Mouse (Mus musculus) C2C12 (cell line): ENCODE measurements around the gene Nr5a2. TPM values are rescaled to one million over a fixed set of nuclear protein-coding genes. Genes with fewer than 3 reads are reported as not detected.

Experiments used
- H3K27me3 ChIP-seq: one replicate; pipeline ENCODE4 v1.6.1; 2011; ENCODE audit not compliant: control insufficient read depth, insufficient read depth, insufficient read length
- H3K36me3 ChIP-seq: one replicate; pipeline ENCODE4 v1.6.1; 2011; ENCODE audit not compliant: control insufficient read depth, insufficient read depth
- H3K4me3 ChIP-seq: one replicate; pipeline ENCODE4 v1.5.1; 2011; ENCODE audit warnings: mild to moderate bottlenecking, control low read depth; ENCODE audit not compliant: poor library complexity, insufficient read depth, severe bottlenecking
- H3K79me2 ChIP-seq: one replicate; pipeline ENCODE4 v1.6.1; 2011; ENCODE audit not compliant: control insufficient read depth, insufficient read depth
- H3K79me3 ChIP-seq: one replicate; pipeline ENCODE4 v1.6.1; 2011; ENCODE audit warnings: low read depth, control low read depth
- H3ac ChIP-seq: one replicate; pipeline ENCODE3; 2011; ENCODE audit warnings: low read depth; ENCODE audit not compliant: control insufficient read depth, insufficient read length
- CEBPB ChIP-seq: IDR thresholded peaks from one replicate; pipeline ENCODE4 v1.6.1; 2011; ENCODE audit warnings: low read depth, mild to moderate bottlenecking, control low read depth, moderate library complexity
- CTCF ChIP-seq: IDR thresholded peaks from one replicate; pipeline ENCODE4 v1.5.1; 2011; ENCODE audit not compliant: control insufficient read depth, insufficient read depth, insufficient read length
- FOSL1 ChIP-seq: IDR thresholded peaks from one replicate; pipeline ENCODE4 v1.8.0; 2011; ENCODE audit warnings: mild to moderate bottlenecking, low read length; ENCODE audit not compliant: poor library complexity, insufficient read depth, severe bottlenecking
- MAX ChIP-seq: IDR thresholded peaks from one replicate; pipeline ENCODE4 v1.6.1; 2011; ENCODE audit warnings: mild to moderate bottlenecking, control low read depth
- MYOD1 ChIP-seq: IDR thresholded peaks from one replicate; pipeline ENCODE4 v1.6.1; 2011; ENCODE audit warnings: low read depth; ENCODE audit not compliant: control insufficient read depth, insufficient read length
- MYOG ChIP-seq: IDR thresholded peaks from one replicate; pipeline ENCODE4 v1.6.1; 2011; ENCODE audit not compliant: control insufficient read depth, insufficient read length; ENCODE audit errors: extremely low read depth
- USF1 ChIP-seq: IDR thresholded peaks from one replicate; pipeline ENCODE4 v1.6.1; 2011; ENCODE audit warnings: low read depth, mild to moderate bottlenecking, control low read depth, moderate library complexity
- long read RNA-seq, 2 experiments: library from polyadenylated mRNA; unstranded; transcript quantifications; one replicate each; pipeline ENCODE4 v2.0.0; 2019 to 2020
- polyA plus RNA-seq: library from polyadenylated mRNA; unstranded; fragments of >200 nt; fragmentation: generic; extraction: Trizol; gene quantifications from one replicate; pipeline ENCODE4 v1.2.1, GENCODE M21; 2012; ENCODE audit warnings: missing spikeins

Nr5a2 gene
- polyA plus RNA-seq = not detected
- long read RNA-seq, experiment 1 = 0 reads
- long read RNA-seq, experiment 2 = 0 reads

DNA sequence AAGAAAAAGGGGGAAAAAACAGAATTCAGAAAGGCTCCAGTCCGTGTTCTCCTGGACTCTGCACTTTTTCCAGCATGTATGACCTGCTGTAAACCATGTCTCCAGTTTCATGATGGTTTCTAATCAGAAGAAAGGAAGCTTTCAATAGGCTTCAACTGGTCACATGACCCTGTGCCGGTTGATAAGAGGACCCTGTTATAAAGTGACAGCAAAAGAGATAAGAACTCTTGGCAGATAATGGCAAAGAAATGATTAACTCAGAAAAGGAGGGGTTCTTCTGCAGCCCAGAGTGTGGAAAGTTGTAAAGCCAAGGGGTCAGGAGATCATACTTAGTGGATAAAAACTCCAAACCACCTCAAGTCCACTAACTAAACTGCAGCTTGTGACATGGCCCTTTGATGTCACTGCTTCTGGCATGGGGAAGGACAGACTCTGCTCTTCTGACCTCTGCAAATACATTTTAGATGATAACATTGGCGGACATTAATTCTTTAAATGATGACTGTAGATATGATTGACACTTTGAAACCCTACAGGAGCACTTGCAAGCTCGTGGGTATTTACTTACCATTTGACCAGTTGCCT is at the start of gene Nr5a2:
Gene Nr5a2 (minus strand): TSS at position 21 of the 585 bp plus-strand sequence.
- Histone ChIP-seq H3K27me3 (peaks cover 5% of the 10 kb centered on the region), H3K36me3 (no peaks in the 10 kb centered on the region), H3K79me3 (no peaks in the 10 kb centered on the region), H3K79me2 (no peaks in the 10 kb centered on the region), H3K4me3 (no peak within 1 kb of the TSS), H3ac (no peak within 1 kb of the TSS)
- TF ChIP-seq CTCF (no peak), FOSL1 (no peak), MYOD1 (no peak), MYOG (no peak), MAX (no peak), CEBPB (no peak), USF1 (no peak)

DNA sequence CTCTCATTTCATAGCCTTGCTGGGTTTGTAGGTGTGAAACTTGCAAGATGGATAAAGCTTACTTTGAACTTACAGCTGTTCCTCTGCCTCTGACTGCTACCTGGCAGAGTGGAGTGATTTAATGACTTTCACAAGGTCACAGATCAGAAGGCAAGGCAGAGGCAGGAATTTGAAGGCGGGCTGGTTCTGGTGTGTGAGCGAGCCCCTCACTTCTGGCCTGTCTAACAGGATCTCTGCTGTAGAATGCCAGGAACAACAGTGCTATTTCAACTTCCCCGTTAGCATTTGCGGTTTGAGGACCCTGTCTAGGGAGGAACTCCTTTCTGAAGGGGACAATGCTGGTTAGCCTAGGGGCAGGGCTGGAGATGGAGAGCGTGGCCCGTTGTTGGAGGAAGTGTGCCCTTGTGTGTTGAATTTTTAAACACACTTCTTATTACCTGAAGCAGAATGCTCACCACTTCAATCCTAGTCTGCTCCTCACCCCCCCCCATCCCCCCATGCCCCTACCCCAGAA is 48.5 kb upstream of the Nr5a2 start:
- Histone ChIP-seq H3K4me3 (no peak overlapping the region), H3K79me3 (no peaks in the 10 kb centered on the region)

DNA sequence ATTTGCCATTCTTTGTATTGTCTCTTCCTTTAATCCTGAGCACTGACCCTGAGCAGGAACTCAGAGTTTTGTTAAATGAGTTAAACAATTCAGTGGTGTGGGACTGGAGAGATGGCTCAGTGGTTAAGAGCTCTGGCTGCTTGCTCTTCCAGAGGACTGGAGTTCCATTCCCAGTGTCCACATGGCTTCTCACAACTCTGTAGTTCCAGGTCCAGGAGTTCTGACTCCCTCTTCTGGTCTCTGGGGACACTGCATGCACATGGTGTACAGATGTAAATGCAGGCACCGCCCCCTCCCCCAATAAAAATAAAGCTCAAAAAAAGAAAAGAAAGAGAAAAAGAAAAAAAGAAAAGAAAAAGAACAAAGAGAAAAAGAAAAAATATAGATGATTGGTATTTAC is 43.6 kb upstream of the Nr5a2 start:
- Histone ChIP-seq H3K36me3 (no peaks in the 10 kb centered on the region), H3K79me2 (no peaks in the 10 kb centered on the region), H3K27me3 (no peaks in the 10 kb centered on the region), H3K4me3 (no peak overlapping the region), H3ac (no peak overlapping the region), H3K79me3 (no peaks in the 10 kb centered on the region)
- TF ChIP-seq CEBPB = no peak
- TF ChIP-seq USF1 = no peak
- TF ChIP-seq MYOG = no peak
- no peak for TF ChIP-seq FOSL1
- no peak for TF ChIP-seq MAX
- no peak for TF ChIP-seq CTCF

More for the DNA sequence above, 48.5 kb upstream of the Nr5a2 start:
- Histone ChIP-seq H3K79me2 (no peaks in the 10 kb centered on the region), H3ac (no peak overlapping the region), H3K27me3 (no peaks in the 10 kb centered on the region), H3K36me3 (no peaks in the 10 kb centered on the region)
- TF ChIP-seq FOSL1 = no peak
- no peak for TF ChIP-seq CEBPB
- TF ChIP-seq MAX = no peak
- TF ChIP-seq MYOG = no peak
- no peak for TF ChIP-seq USF1
- no peak for TF ChIP-seq MYOD1
- TF ChIP-seq CTCF = no peak

DNA sequence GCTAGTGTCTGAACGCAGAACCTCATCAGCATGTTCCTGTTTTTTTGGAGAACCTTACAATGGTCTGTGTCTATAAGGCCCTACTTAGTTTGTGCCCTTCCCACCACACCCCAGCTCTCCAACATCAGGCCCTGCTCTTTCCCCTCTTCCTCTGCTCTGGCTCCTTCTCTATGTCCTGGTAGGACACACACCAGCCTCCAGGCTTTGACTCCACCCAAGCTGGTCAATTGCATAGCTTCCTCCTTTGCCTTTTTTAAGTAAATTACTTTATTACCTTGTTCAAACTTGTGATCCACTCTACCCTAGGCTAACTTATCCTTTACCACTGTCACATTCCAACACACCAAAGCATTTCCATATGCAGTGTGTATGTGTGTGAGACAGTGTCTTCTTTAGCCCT is 42.9 kb upstream of the Nr5a2 start:
- no peaks in the 10 kb centered on the region for H3K27me3 ChIP-seq
- no peaks in the 10 kb centered on the region for H3K79me3 ChIP-seq
- no peaks in the 10 kb centered on the region for H3K36me3 ChIP-seq
- H3K4me3 ChIP-seq = no peak overlapping the region
- no peaks in the 10 kb centered on the region for H3K79me2 ChIP-seq
- no peak overlapping the region for H3ac ChIP-seq
- no peak for TF ChIP-seq FOSL1
- no peak for TF ChIP-seq CEBPB
- TF ChIP-seq MYOD1 = no peak
- TF ChIP-seq CTCF = no peak
- TF ChIP-seq USF1 = no peak
- no peak for TF ChIP-seq MAX
- TF ChIP-seq MYOG = no peak

DNA sequence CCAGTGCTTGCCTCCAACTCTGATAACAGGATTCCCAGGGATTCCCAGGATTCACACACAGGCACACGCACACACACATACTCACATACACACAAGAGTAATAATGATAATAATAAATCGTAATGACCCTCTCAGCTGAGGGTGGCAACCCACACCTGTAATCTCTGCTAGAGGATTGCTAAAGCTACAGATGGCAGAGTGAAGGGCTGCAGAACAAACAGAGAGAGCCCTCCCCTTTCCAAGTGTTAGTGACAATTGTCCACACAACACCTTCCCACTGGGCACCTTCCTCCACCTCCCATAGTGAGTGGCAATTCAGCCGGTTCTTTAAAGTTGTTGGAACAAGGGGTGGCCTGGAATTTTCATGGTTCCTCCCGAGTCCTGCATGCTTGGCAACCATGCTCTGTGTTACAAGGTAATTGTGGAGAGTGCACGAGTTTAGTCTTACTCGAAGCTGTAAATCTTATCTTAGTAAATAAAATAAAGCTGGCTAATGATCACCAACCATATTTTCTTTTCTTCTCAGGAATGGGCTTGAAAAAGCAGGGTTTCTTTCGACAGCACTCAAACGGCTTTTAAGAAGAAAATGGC is 31.6 kb upstream of the Nr5a2 start:
- TF ChIP-seq MYOG = no peak
- no peak for TF ChIP-seq USF1
- no peak for TF ChIP-seq CEBPB
- TF ChIP-seq MAX = no peak
- no peak for TF ChIP-seq MYOD1
- TF ChIP-seq CTCF = no peak
- no peak for TF ChIP-seq FOSL1
- H3ac ChIP-seq = no peak overlapping the region
- H3K36me3 ChIP-seq = no peaks in the 10 kb centered on the region
- no peaks in the 10 kb centered on the region for H3K79me3 ChIP-seq
- H3K27me3 ChIP-seq = no peaks in the 10 kb centered on the region
- H3K4me3 ChIP-seq = no peak overlapping the region
- no peaks in the 10 kb centered on the region for H3K79me2 ChIP-seq

DNA sequence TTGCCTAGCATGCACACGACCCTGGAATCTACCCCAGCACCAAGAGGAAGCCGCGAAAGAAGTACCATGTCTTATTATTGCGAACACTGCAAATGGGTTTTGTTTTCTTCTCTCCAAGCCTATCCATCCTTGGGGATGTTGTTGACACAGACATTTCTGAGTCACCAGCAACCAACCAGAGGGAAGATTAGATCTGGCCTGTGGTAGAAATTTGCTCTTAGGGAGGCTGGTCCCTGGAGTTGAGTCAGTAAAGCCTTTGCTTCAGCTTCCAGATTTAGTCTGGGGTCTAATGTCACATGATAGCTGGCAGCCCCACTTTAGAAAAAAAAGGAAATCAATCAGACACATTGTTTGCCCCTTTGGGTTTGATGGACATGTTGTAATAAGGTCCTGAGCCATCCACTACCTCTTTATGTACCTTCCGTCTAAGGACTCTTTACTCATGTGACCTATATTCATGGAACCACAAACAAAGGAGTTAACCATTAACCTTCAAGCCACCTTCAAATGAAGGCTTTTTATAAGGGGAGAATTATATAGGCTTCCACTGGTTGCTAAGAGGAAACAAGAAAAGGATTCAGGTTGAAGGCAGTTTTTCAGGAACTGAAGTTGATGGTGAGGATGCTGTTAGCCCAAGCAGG is 20.1 kb upstream of the Nr5a2 start:
- no peaks in the 10 kb centered on the region for H3K36me3 ChIP-seq
- H3K79me3 ChIP-seq = no peaks in the 10 kb centered on the region
- no peak overlapping the region for H3ac ChIP-seq
- H3K27me3 ChIP-seq = no peaks in the 10 kb centered on the region
- no peak overlapping the region for H3K4me3 ChIP-seq
- no peaks in the 10 kb centered on the region for H3K79me2 ChIP-seq
- TF ChIP-seq CEBPB = no peak
- no peak for TF ChIP-seq MYOD1
- no peak for TF ChIP-seq USF1
- no peak for TF ChIP-seq FOSL1
- no peak for TF ChIP-seq MAX
- no peak for TF ChIP-seq MYOG
- no peak for TF ChIP-seq CTCF
